Mouse (Mus musculus) hindbrain, embryonic 12.5 days (tissue): ENCODE results near the gene Dclre1b. TPM values are rescaled to one million over a fixed set of nuclear protein-coding genes. Genes with fewer than 3 reads are reported as not detected.
"Not testable (repeated sequence)": the region's sequence is repeated elsewhere in the genome, so short reads cannot be mapped to it uniquely, and the experiment has no call there.

Experiments
- ATAC-seq: fragments of 200-750 bp; cut with Nextera tagmentation; 2 replicates; pipeline ENCODE4 v1.8.0; 2017; ENCODE audit warnings: moderate TSS enrichment; ENCODE audit not compliant: low FRiP score
- H3K27ac ChIP-seq: fragments of 300-500 bp; sonication (generic); 2 replicates; pipeline ENCODE4 v1.5.1; 2016; ENCODE audit warnings: mild to moderate bottlenecking
- H3K27me3 ChIP-seq: fragments of 300-500 bp; sonication (generic); 2 replicates; pipeline ENCODE4 v1.6.1; 2016; ENCODE audit warnings: mild to moderate bottlenecking
- H3K36me3 ChIP-seq: fragments of 300-500 bp; sonication (generic); 2 replicates; pipeline ENCODE4 v1.6.1; 2016; ENCODE audit warnings: mild to moderate bottlenecking
- H3K4me1 ChIP-seq: fragments of 300-500 bp; sonication (generic); 2 replicates; pipeline ENCODE4 v1.6.1; 2016
- H3K4me2 ChIP-seq: fragments of 300-500 bp; sonication (generic); replicated peaks from 2 replicates; pipeline ENCODE4 v1.6.1; 2016; ENCODE audit warnings: mild to moderate bottlenecking
- H3K4me3 ChIP-seq: fragments of 300-500 bp; sonication (generic); 2 replicates; pipeline ENCODE4 v1.5.1; 2016; ENCODE audit warnings: mild to moderate bottlenecking
- H3K9ac ChIP-seq: fragments of 300-500 bp; sonication (generic); 2 replicates; pipeline ENCODE4 v1.6.1; 2016; ENCODE audit warnings: mild to moderate bottlenecking, moderate library complexity
- H3K9me3 ChIP-seq: fragments of 300-500 bp; sonication (generic); replicated peaks from 2 replicates; pipeline ENCODE4 v1.6.1; 2016; ENCODE audit warnings: mild to moderate bottlenecking
- WGBS: fragments of 180-500 bp; shearing (Covaris S2); methylation state at CpG from one replicate; pipeline ENCODE4 v1.1.7; 2016; 5-methylcytosine and 5-hydroxymethylcytosine counted together
- polyA plus RNA-seq: library from polyadenylated mRNA; unstranded; fragments of >200 nt; fragmentation: Nextera tagmentation; extraction: Ambion mirVana; gene quantifications from 2 replicates; pipeline ENCODE4 v1.2.1, GENCODE M21; 2016

Gene Dclre1b
- polyA plus RNA-seq, 1 experiment from 2014 or later, result 24.0 TPM

- Histone ChIP-seq H3K36me3 (no peaks in the 10 kb centered on the region), H3K4me2 (no peak overlapping the region), H3K9ac (no peak overlapping the region), H3K4me1 (no peaks in the 10 kb centered on the region), H3K27me3 (no peaks in the 10 kb centered on the region), H3K4me3 (no peak overlapping the region), H3K27ac (no peak overlapping the region), H3K9me3 (no peaks in the 10 kb centered on the region)
- WGBS, result 91% methylated on average over 5 of the region's 5 CpGs
- no peak for ATAC-seq
Measured at GRCm38 (mm10) chr3:103836453-103836852, 27.2 kb upstream of the Dclre1b start.

DNA sequence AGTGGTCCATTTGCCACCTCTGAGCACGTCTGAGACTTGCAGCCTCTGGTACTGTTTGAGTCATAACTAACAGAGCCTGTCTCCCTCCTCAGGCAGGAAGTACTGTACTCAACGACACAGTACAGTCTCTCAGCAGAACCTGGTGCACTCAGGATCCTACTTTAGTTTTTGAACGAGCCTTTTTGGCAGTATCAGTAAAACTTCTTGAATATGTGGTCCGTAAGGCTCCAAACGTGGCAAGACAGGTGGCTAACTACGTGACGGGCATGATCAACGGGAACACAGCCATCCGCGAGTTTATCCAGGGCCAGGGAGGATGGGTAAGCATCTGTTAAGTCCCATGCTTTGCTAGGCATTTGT, 26.7 kb upstream of the Dclre1b start:
- no peak for ATAC-seq
- Histone ChIP-seq H3K4me3 (no peak overlapping the region), H3K27ac (no peak overlapping the region), H3K9ac (no peak overlapping the region), H3K4me2 (no peak overlapping the region), H3K27me3 (no peaks in the 10 kb centered on the region), H3K36me3 (no peaks in the 10 kb centered on the region), H3K9me3 (no peaks in the 10 kb centered on the region), H3K4me1 (no peaks in the 10 kb centered on the region)
- 87% methylated on average over 10 of the region's 10 CpGs for WGBS

DNA sequence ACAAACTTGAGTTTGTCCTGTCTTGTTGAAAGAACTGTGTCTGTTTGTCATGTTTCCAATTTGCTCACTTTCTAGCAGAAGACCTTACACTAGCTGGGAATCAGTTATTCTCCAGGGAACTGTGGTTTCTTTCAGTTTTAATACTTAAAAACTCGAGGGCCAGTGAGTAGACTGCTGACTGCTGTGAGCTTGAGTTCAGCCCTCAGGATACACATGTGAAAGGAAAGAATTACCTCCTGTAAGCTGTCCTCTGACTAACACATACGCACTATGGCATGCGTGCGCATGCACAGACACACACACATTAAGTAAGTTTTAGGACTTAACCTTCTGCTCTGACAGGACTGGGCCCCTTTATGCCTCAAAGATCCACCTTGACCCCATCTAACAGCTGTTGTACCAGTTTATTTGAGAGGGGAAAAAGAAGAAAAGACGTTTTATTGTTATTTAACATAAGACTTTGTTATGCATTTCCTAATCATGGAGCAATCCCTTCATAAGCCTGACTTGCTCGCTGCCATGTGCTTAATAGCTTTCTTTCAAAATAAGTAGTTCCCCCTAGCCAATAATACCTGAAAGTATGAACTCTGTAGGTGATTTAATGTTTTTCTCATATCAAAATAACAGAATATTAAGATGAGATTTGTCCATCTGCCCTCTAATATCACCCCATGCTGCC, 26.2 kb upstream of the Dclre1b start:
- Histone ChIP-seq H3K36me3 (no peaks in the 10 kb centered on the region), H3K4me2 (no peak overlapping the region), H3K4me3 (no peak overlapping the region), H3K9me3 (no peaks in the 10 kb centered on the region), H3K27ac (no peak overlapping the region), H3K4me1 (no peaks in the 10 kb centered on the region), H3K27me3 (no peaks in the 10 kb centered on the region), H3K9ac (no peak overlapping the region)
- WGBS, result 75% methylated on average over 6 of the region's 6 CpGs
- ATAC-seq, result no peak

- 90% methylated on average over 2 of the region's 2 CpGs for WGBS
- H3K4me3 ChIP-seq, result no peak overlapping the region
Measured at GRCm38 (mm10) chr3:103834001-103834400, 24.8 kb upstream of the Dclre1b start.

GRCm38 (mm10) chr3:103832426-103832825, 23.2 kb upstream of the Dclre1b start, which contains the start of gene Bcl2l15:
TSS of gene Bcl2l15 (plus strand) at chr3:103832601.
- no peak within 1 kb of the TSS for H3K4me2 ChIP-seq
- no peak within 1 kb of the TSS for H3K9ac ChIP-seq
- no peaks in the 10 kb centered on the region for H3K27me3 ChIP-seq
- no peaks in the 10 kb centered on the region for H3K9me3 ChIP-seq
- no peaks in the 10 kb centered on the region for H3K4me1 ChIP-seq
- ATAC-seq, result no peak
- no peaks in the 10 kb centered on the region for H3K36me3 ChIP-seq
- no peak within 1 kb of the TSS for H3K4me3 ChIP-seq
- no peak within 1 kb of the TSS for H3K27ac ChIP-seq

More at GRCm38 (mm10) chr3:103834001-103834400, 24.8 kb upstream of the Dclre1b start:
- Histone ChIP-seq H3K27me3 (no peaks in the 10 kb centered on the region), H3K4me1 (no peaks in the 10 kb centered on the region), H3K36me3 (no peaks in the 10 kb centered on the region), H3K9me3 (no peaks in the 10 kb centered on the region), H3K4me2 (no peak overlapping the region), H3K27ac (no peak overlapping the region), H3K9ac (no peak overlapping the region)
- no peak for ATAC-seq

DNA sequence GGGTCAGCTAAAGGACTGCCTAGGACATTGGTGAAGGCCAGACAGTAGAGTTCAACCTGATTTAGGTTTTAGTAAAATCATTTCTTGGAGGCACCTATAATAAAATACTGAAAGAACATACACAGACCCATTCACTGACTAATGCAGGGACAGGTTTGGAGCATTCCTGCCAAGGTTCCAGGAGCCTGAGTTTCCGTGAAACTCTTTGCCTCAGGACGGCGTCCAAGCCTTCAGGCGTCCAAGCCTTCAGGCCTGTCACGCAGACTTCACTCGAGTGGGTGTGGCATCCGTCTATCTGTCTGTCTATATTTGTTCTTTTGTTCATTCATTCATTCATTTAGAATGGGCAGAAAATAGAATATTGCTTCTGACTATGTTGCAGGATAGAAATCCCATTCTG, 21.9 kb upstream of the Dclre1b start:
- H3K4me2 ChIP-seq, result no peak overlapping the region
- H3K27ac ChIP-seq, result no peak overlapping the region
- no peaks in the 10 kb centered on the region for H3K36me3 ChIP-seq
- H3K9me3 ChIP-seq, result no peaks in the 10 kb centered on the region
- H3K4me3 ChIP-seq, result no peak overlapping the region
- no peaks in the 10 kb centered on the region for H3K4me1 ChIP-seq
- H3K27me3 ChIP-seq, result no peaks in the 10 kb centered on the region
- 83% methylated on average over 7 of the region's 7 CpGs for WGBS
- H3K9ac ChIP-seq, result no peak overlapping the region
- no peak for ATAC-seq

DNA sequence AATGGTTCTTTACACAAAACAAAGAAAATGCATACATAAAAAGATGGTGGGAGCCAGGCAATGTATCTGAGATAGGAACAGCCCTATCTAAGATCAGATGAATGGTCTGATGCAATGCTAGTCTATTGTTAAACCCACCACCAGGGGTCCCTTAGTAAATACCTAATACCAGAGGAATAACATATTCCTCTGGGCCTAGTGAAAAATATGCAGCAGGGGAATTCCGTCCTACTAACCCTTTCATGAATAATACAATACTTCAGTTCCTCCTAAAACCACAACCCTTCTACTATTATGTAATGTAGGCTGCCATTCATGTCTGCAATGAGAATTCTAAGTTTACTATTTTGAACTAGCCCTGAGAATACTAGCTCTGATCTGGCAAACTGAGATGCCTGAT, 21.4 kb upstream of the Dclre1b start:
- H3K4me3 ChIP-seq, H3K27ac ChIP-seq, H3K27me3 ChIP-seq, H3K4me1 ChIP-seq, H3K36me3 ChIP-seq, H3K9ac ChIP-seq, H3K9me3 ChIP-seq, ATAC-seq, H3K4me2 ChIP-seq: not testable (repeated sequence)
- WGBS, result 79% methylated on average over 1 of the region's 1 CpGs

DNA sequence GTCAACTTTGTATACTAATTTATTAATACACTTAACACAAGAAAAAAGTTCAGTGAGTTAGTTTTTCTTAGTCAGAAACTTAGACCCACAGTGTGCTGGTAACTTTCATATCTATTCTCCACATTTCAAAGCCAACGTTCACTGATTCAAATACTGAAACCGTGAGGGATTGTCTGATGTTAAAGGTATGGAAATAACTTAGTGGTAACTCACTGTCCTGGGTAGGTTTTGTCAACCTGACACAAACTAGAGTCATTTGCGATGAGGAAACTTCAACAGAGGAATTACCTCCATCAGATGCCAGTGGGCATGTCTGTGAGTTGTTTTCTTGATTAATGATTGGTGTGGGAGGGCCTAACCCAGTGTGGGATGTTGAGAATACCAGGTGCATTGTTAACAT, 19.8 kb upstream of the Dclre1b start:
- Histone ChIP-seq H3K9me3 (no peaks in the 10 kb centered on the region), H3K4me3 (no peak overlapping the region), H3K27ac (no peak overlapping the region), H3K27me3 (no peaks in the 10 kb centered on the region), H3K4me2 (no peak overlapping the region), H3K9ac (no peak overlapping the region), H3K36me3 (no peaks in the 10 kb centered on the region), H3K4me1 (no peaks in the 10 kb centered on the region)
- WGBS, result 92% methylated on average over 3 of the region's 3 CpGs
- ATAC-seq, result no peak

- ATAC-seq, result no peak
- Histone ChIP-seq H3K4me1 (no peaks in the 10 kb centered on the region), H3K27ac (no peak overlapping the region), H3K4me2 (no peak overlapping the region), H3K9ac (no peak overlapping the region), H3K4me3 (no peak overlapping the region), H3K9me3 (no peaks in the 10 kb centered on the region), H3K27me3 (no peaks in the 10 kb centered on the region), H3K36me3 (peaks cover 8% of the 10 kb centered on the region)
Measured at GRCm38 (mm10) chr3:103827548-103827947, 18.3 kb upstream of the Dclre1b start.

GRCm38 (mm10) chr3:103810967-103811366, 1.7 kb upstream of the Dclre1b start:
- Histone ChIP-seq H3K4me2 (no peak overlapping the region), H3K36me3 (peaks cover 32% of the 10 kb centered on the region), H3K27me3 (no peaks in the 10 kb centered on the region), H3K4me1 (peaks cover 14% of the 10 kb centered on the region), H3K9me3 (no peaks in the 10 kb centered on the region), H3K9ac (no peak overlapping the region), H3K27ac (no peak overlapping the region), H3K4me3 (no peak overlapping the region)
- WGBS, result 88% methylated on average over 6 of the region's 6 CpGs
- ATAC-seq, result no peak

DNA sequence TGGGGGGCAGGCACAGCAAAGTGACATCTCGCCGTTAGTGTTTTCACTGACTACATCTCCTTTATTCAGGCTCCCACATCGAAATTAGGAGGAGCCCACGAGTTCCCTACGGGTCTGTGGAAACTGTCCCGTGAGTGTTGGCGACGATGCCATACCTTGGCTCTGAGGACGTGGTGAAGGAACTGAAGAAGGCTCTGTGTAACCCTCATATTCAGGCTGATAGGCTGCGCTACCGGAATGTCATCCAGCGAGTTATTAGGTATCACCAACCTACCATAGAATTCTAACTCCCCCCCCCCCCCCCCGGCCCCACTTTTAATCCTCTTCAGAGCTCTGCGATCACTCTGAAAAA, 531 bp upstream of the Dclre1b start:
- Histone ChIP-seq H3K27ac (peak overlapping the region; percentile 91), H3K27me3 (no peaks in the 10 kb centered on the region), H3K9ac (peak overlapping the region; percentile 86), H3K4me3 (peak overlapping the region; percentile 66), H3K36me3 (peaks cover 25% of the 10 kb centered on the region), H3K4me2 (peak overlapping the region; percentile 68), H3K4me1 (peaks cover 14% of the 10 kb centered on the region), H3K9me3 (no peaks in the 10 kb centered on the region)
- 3% methylated on average over 14 of the region's 14 CpGs for WGBS
- peak; percentile 69 for ATAC-seq

GRCm38 (mm10) chr3:103805671-103806070, 3.6 kb downstream of the Dclre1b start:
- no peak overlapping the region for H3K27ac ChIP-seq
- H3K27me3 ChIP-seq, result no peaks in the 10 kb centered on the region
- peaks cover 38% of the 10 kb centered on the region for H3K36me3 ChIP-seq
- WGBS, result 98% methylated on average over 1 of the region's 1 CpGs
- H3K4me1 ChIP-seq, result peaks cover 14% of the 10 kb centered on the region
- no peaks in the 10 kb centered on the region for H3K9me3 ChIP-seq
- ATAC-seq, result no peak
- no peak overlapping the region for H3K9ac ChIP-seq
- H3K4me3 ChIP-seq, result no peak overlapping the region
- no peak overlapping the region for H3K4me2 ChIP-seq

- ATAC-seq, result no peak
- Histone ChIP-seq H3K27me3 (no peaks in the 10 kb centered on the region), H3K4me3 (no peak overlapping the region), H3K27ac (no peak overlapping the region), H3K9me3 (no peaks in the 10 kb centered on the region), H3K9ac (no peak overlapping the region; the same call in 1 of the 2 replicates), H3K4me2 (no peak overlapping the region), H3K4me1 (peaks cover 3% of the 10 kb centered on the region), H3K36me3 (peaks cover 38% of the 10 kb centered on the region)
- WGBS, result 90% methylated on average over 8 of the region's 8 CpGs
Measured at GRCm38 (mm10) chr3:103802861-103803260, 6.4 kb downstream of the Dclre1b start.
